Mouse (Mus musculus) liver, embryonic 14.5 days (tissue): ENCODE data around the gene Lgr6.

Experiments used
- CTCF ChIP-seq: IDR thresholded peaks from 2 replicates; pipeline ENCODE4 v1.5.1; 2016; ENCODE audit warnings: antibody characterized with exemption, low read depth, control low read depth
- EP300 ChIP-seq: IDR thresholded peaks from 2 replicates; pipeline ENCODE4 v1.6.1; 2016; ENCODE audit warnings: antibody characterized with exemption, low read depth

DNA sequence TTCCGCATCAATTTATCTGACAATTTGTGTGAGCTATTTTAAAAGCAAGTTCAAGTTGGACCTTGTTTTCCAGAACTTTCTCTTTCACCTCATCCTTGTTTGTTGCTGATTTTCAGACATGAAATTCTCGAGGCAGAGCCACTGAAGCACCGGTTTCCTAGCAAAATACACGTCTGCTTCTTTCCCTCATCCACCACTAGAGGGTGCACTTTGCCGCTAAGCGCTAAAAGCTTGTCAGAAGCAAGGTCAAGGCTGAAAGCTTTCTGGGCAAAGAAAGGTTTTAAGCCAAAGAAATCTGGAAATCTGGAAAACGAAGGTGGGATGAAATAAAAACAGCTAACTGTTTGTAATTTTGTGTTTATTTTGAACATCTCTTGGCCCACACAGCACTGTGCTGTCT is 115.7 kb downstream of the Lgr6 start:
- TF ChIP-seq CTCF (peak; percentile 89), EP300 (no peak)
